Mouse (Mus musculus): Measurements from ENCODE around the gene Snx18. TPM values are rescaled to one million over a fixed set of nuclear protein-coding genes. Genes with fewer than 3 reads are reported as not detected.

Snx18 gene
- polyA plus RNA-seq, 1 experiment: 11.1 TPM

DNA sequence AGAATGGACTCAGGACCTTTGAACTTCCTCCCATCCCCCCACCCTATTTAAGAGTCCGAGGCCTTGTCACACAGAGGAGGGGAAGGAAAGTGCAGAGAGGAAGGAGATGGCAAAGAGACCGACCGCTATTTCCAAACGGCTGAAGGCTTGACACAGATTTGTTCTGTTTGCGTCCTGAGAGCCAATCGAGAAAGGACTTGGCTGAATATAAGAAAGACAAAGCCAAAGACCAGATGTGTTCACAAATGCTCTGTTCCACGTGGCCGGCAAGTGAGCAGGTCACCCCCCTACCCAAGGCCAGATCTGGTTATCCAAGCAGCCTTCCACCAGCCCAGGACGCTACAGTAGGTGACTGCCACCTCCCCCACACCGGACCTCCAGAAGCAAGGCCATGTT lies 2.8 kb downstream of the Snx18 start:
- TF ChIP-seq CTCF (IDR thresholded peaks at IDR 0.05; ENCODE audit: extremely low read depth, insufficient read length, insufficient replicate concordance, low read depth, low read length) (no peak), POLR2A (IDR thresholded peaks at IDR 0.05; ENCODE audit: low read depth, low read length) (no peak)
- 4% methylated on average over 10 of the region's 10 CpGs for WGBS
- peak overlapping the region; percentile 56 for H3K27ac ChIP-seq (ENCODE audit: insufficient read depth, low read depth, low read length)
- 0 out of 2 replicates have a peak, but pooled peaks cover 3% of the 10 kb centered on the region for H3K36me3 ChIP-seq (ENCODE audit: control insufficient read depth, insufficient read depth, low read length)
- no peaks in the 10 kb centered on the region for H3K27me3 ChIP-seq (ENCODE audit: control insufficient read depth, insufficient read depth, low read length)
- H3K4me3 ChIP-seq (ENCODE audit: low read depth, low read length): peak overlapping the region; percentile 80
- H3K4me1 ChIP-seq (ENCODE audit: control insufficient read depth, insufficient read depth, insufficient read length, low read length): peaks cover 28% of the 10 kb centered on the region

DNA sequence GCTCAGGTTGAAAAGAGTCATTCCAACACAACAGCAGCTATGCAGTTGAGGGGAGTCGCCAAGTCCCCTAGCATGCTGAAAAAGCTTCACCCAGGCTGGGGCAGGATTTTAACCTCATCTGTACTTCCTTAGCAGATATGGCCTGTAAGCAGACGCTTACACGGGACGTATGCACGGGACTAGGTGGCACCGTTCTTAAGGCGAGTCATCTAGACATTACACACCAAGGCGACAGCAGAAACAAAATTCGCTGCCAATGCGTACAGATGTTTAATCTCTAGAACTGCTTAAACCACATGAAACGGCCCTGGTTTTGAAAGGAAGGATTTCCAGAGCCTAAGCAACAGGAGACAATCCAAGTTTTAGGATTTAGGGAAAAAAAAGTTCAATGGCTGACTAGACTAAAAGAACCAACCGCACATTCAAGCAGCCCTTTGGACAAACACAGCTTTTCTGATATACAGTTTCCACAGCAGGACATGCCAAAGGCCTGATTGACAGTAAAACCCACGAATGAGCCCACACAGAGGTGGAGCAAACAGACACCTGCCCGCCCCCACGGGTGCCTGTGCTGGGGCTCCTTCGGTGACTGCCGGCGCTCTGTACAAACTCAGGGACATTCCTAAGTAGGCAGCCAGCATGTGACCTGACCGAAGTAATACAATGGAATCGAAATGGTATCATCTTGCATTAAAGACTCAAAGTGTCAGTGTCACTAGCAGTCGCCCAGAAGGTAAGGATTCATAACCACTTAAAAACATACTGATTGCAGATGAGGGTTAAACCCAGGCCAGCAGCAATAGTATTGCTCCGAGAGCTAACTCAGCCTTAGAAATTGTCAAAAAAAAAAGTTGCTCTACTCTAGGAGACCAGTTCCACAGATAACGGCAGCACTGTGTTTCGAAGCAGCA lies 3.5 kb downstream of the Snx18 start:
- WGBS: 4% methylated on average over 24 of the region's 24 CpGs
- peak overlapping the region; percentile 56 for H3K27ac ChIP-seq (ENCODE audit: insufficient read depth, low read depth, low read length)
- H3K36me3 ChIP-seq (ENCODE audit: control insufficient read depth, insufficient read depth, low read length): 0 out of 2 replicates have a peak, but pooled peaks cover 3% of the 10 kb centered on the region
- peaks cover 28% of the 10 kb centered on the region for H3K4me1 ChIP-seq (ENCODE audit: control insufficient read depth, insufficient read depth, insufficient read length, low read length)
- H3K27me3 ChIP-seq (ENCODE audit: control insufficient read depth, insufficient read depth, low read length): no peaks in the 10 kb centered on the region
- TF ChIP-seq POLR2A (IDR thresholded peaks at IDR 0.05; ENCODE audit: low read depth, low read length) (no peak), CTCF (IDR thresholded peaks at IDR 0.05; ENCODE audit: extremely low read depth, insufficient read length, insufficient replicate concordance, low read depth, low read length) (no peak)
- peak overlapping the region; percentile 80 for H3K4me3 ChIP-seq (ENCODE audit: low read depth, low read length)

DNA sequence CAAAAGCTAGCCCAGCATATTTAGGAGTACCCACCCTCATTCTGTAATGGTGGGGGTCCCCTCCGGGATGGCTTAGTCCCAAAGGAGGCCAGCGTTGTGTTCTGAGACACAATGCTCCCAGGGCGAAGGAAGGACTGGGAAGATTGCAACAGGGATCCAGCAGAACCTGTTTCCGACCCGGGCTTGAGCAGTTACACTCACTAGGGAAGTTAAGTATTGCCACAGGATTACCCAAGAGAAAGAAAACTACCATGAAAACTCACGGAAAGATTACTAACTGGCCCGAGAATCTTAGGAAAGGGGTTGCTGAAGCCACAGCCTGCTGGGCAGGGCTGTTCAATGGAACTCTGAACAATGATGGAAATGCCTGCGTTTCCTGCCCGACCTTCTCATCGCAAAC lies 4.5 kb downstream of the Snx18 start:
- TF ChIP-seq CTCF (IDR thresholded peaks at IDR 0.05; ENCODE audit: extremely low read depth, insufficient read length, insufficient replicate concordance, low read depth, low read length) (no peak), POLR2A (IDR thresholded peaks at IDR 0.05; ENCODE audit: low read depth, low read length) (no peak)
- peaks cover 35% of the 10 kb centered on the region for H3K4me1 ChIP-seq (ENCODE audit: control insufficient read depth, insufficient read depth, insufficient read length, low read length)
- no peak overlapping the region for H3K27ac ChIP-seq (ENCODE audit: insufficient read depth, low read depth, low read length)
- H3K4me3 ChIP-seq (ENCODE audit: low read depth, low read length): peak overlapping the region; percentile 4; the same call in 1 of the 2 replicates
- no peaks in the 10 kb centered on the region for H3K27me3 ChIP-seq (ENCODE audit: control insufficient read depth, insufficient read depth, low read length)
- H3K36me3 ChIP-seq (ENCODE audit: control insufficient read depth, insufficient read depth, low read length): 0 out of 2 replicates have a peak, but pooled peaks cover 3% of the 10 kb centered on the region
- WGBS: 64% methylated on average over 10 of the region's 10 CpGs

DNA sequence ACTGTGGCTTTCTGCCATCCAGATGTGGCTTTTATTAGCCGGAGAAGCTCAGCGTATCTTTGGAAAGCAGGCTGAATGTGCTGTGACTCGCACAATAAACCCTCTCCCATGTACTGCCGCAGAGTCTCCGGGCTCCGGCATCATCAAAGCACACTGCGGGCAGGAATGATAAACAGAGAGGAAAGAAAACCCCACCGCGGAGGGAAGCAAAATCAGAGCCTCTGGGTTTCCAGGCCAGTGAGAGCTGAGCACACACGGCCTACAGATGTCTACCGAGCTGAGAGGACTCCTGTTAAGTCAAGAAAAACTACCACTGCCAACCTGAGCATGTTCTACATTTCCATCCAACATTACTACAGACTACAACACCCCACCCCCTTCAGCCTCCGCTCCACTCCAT lies 5.0 kb downstream of the Snx18 start:
- 0 out of 2 replicates have a peak, but pooled peaks cover 3% of the 10 kb centered on the region for H3K36me3 ChIP-seq (ENCODE audit: control insufficient read depth, insufficient read depth, low read length)
- H3K4me1 ChIP-seq (ENCODE audit: control insufficient read depth, insufficient read depth, insufficient read length, low read length): peaks cover 35% of the 10 kb centered on the region
- no peak overlapping the region for H3K27ac ChIP-seq (ENCODE audit: insufficient read depth, low read depth, low read length)
- peak overlapping the region; percentile 31 for H3K4me3 ChIP-seq (ENCODE audit: low read depth, low read length)
- H3K27me3 ChIP-seq (ENCODE audit: control insufficient read depth, insufficient read depth, low read length): no peaks in the 10 kb centered on the region
- 64% methylated on average over 12 of the region's 12 CpGs for WGBS
- no peak for TF ChIP-seq POLR2A (IDR thresholded peaks at IDR 0.05; ENCODE audit: low read depth, low read length)
- TF ChIP-seq CTCF (IDR thresholded peaks at IDR 0.05; ENCODE audit: extremely low read depth, insufficient read length, insufficient replicate concordance, low read depth, low read length): no peak

DNA sequence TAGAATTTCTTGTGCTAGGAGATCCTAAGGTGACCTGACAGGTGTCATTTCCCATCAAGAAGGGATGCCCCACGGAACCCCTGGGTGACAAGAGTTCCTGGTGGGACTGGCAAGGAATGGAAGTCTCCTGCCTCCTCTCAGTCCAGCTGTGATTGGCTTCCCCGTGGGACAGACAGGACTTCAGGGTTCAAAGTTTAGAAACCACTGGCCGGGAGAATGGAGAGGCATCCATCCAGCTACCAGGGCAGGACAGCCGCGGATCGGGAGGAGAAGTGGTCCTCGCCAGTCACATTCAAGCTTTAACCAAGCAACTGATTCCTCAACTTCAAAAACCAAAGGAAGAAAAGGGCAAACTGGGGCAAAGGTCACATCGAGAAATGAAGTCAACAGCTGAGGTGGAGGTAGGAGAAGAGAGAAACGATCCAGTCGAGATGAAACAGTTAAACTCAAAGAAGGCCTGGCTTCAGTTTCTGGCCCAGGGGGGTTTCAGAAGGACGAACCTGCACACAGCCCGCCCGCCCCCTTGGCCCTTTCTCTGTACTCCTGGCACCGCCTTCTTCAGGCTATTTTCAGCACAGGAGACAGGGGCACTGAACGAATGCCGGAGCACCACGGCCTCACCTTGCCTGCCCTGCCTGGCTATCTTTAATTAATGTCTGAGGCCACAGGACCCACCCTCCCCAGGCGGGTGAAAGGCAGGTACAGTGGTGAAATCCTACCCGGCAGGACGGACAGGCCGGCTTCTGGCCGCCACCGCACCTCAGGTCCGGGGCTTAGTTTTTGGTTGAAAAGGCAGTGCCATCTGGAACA lies 6.0 kb downstream of the Snx18 start:
- H3K36me3 ChIP-seq (ENCODE audit: control insufficient read depth, insufficient read depth, low read length): 0 out of 2 replicates have a peak, but pooled peaks cover 3% of the 10 kb centered on the region
- no peak for TF ChIP-seq CTCF (IDR thresholded peaks at IDR 0.05; ENCODE audit: extremely low read depth, insufficient read length, insufficient replicate concordance, low read depth, low read length)
- TF ChIP-seq POLR2A (IDR thresholded peaks at IDR 0.05; ENCODE audit: low read depth, low read length): no peak
- no peak overlapping the region for H3K27ac ChIP-seq (ENCODE audit: insufficient read depth, low read depth, low read length)
- peaks cover 36% of the 10 kb centered on the region for H3K4me1 ChIP-seq (ENCODE audit: control insufficient read depth, insufficient read depth, insufficient read length, low read length)
- peak overlapping the region; percentile 31 for H3K4me3 ChIP-seq (ENCODE audit: low read depth, low read length)
- no peaks in the 10 kb centered on the region for H3K27me3 ChIP-seq (ENCODE audit: control insufficient read depth, insufficient read depth, low read length)
- 55% methylated on average over 24 of the region's 24 CpGs for WGBS

DNA sequence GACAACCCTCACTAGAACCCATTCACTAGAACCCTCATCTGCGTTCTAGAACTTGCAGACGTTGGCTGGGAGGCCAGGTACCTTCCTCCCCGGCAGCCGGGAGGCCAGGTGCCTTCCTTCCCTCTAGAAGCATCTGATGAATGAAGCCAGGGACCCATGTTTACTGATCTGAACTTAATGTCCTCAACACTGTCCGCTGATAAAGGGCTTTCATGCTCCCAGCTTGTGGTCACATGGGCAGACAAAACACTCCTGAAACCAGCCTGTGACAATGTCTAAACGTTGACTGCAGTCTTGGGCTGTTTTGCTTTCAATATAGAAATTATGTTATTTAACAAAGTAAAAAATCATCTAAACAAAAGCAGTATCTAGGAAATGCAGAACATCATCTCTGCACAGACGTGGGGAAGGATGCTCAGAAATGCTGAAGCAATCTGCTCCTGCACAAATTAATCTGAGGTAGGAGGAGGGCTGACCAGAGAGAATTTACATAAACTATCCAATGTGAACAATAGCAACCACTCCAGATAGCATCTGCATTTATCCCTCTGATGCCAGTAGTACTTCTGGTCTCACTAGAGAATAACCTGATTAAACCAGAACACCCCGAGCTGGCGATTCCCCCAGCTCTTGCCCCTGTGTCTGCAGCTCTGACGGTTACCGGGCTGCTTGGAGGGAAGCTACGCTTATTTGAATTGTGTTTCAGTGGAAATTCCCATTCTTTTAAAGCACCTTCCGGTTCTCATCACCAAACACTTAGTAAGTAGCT lies 7.4 kb downstream of the Snx18 start:
- Histone ChIP-seq H3K36me3 (ENCODE audit: control insufficient read depth, insufficient read depth, low read length) (0 out of 2 replicates have a peak, but pooled peaks cover 3% of the 10 kb centered on the region), H3K4me1 (ENCODE audit: control insufficient read depth, insufficient read depth, insufficient read length, low read length) (peaks cover 32% of the 10 kb centered on the region; the same call in 1 of the 2 replicates), H3K27me3 (ENCODE audit: control insufficient read depth, insufficient read depth, low read length) (no peaks in the 10 kb centered on the region), H3K4me3 (ENCODE audit: low read depth, low read length) (no peak overlapping the region), H3K27ac (ENCODE audit: insufficient read depth, low read depth, low read length) (no peak overlapping the region)
- 68% methylated on average over 13 of the region's 13 CpGs for WGBS
- TF ChIP-seq POLR2A (IDR thresholded peaks at IDR 0.05; ENCODE audit: low read depth, low read length) (no peak), CTCF (IDR thresholded peaks at IDR 0.05; ENCODE audit: extremely low read depth, insufficient read length, insufficient replicate concordance, low read depth, low read length) (no peak)
